Mouse (Mus musculus): Measurements from ENCODE around the gene Fam3b. TPM values are rescaled to one million over a fixed set of nuclear protein-coding genes. Genes with fewer than 3 reads are reported as not detected.

Fam3b gene
- polyA plus RNA-seq, 1 experiment, result 64.5 TPM

GRCm38 (mm10) chr16:97474671-97475070 is 39.9 kb downstream of the Fam3b start:
- Histone ChIP-seq H3K27ac (ENCODE audit: insufficient read depth, low read depth, low read length) (0 out of 2 replicates have a peak overlapping the region, but pooled peaks have one; percentile 69), H3K27me3 (ENCODE audit: control insufficient read depth, insufficient read depth, low read length) (no peaks in the 10 kb centered on the region), H3K4me3 (ENCODE audit: low read depth, low read length) (no peak overlapping the region), H3K4me1 (ENCODE audit: control insufficient read depth, insufficient read depth, insufficient read length, low read length) (peaks cover 30% of the 10 kb centered on the region), H3K36me3 (ENCODE audit: control insufficient read depth, insufficient read depth, low read length) (peaks cover 37% of the 10 kb centered on the region)
- WGBS, result 78% methylated on average over 2 of the region's 2 CpGs
- no peak for TF ChIP-seq CTCF (IDR thresholded peaks at IDR 0.05; ENCODE audit: extremely low read depth, insufficient read length, insufficient replicate concordance, low read depth, low read length)
- TF ChIP-seq POLR2A (IDR thresholded peaks at IDR 0.05; ENCODE audit: low read depth, low read length), result no peak

- 34% methylated on average over 4 of the region's 4 CpGs for WGBS
Observed at GRCm38 (mm10) chr16:97467993-97468791, 46.4 kb downstream of the Fam3b start.

GRCm38 (mm10) chr16:97467472-97467871 is 47.1 kb downstream of the Fam3b start:
- TF ChIP-seq POLR2A (IDR thresholded peaks at IDR 0.05; ENCODE audit: low read depth, low read length), result no peak
- 24% methylated on average over 3 of the region's 3 CpGs for WGBS

More at GRCm38 (mm10) chr16:97467993-97468791, 46.4 kb downstream of the Fam3b start:
- peak overlapping the region; percentile 90 for H3K27ac ChIP-seq (ENCODE audit: insufficient read depth, low read depth, low read length)
- H3K36me3 ChIP-seq (ENCODE audit: control insufficient read depth, insufficient read depth, low read length), result peaks cover 9% of the 10 kb centered on the region
- no peak overlapping the region for H3K4me3 ChIP-seq (ENCODE audit: low read depth, low read length)
- no peaks in the 10 kb centered on the region for H3K27me3 ChIP-seq (ENCODE audit: control insufficient read depth, insufficient read depth, low read length)
- TF ChIP-seq CTCF (IDR thresholded peaks at IDR 0.05; ENCODE audit: extremely low read depth, insufficient read length, insufficient replicate concordance, low read depth, low read length), result no peak
- TF ChIP-seq POLR2A (IDR thresholded peaks at IDR 0.05; ENCODE audit: low read depth, low read length), result no peak
- peaks cover 19% of the 10 kb centered on the region for H3K4me1 ChIP-seq (ENCODE audit: control insufficient read depth, insufficient read depth, insufficient read length, low read length)

GRCm38 (mm10) chr16:97466182-97466957 is 48.2 kb downstream of the Fam3b start:
- no peak overlapping the region for H3K4me3 ChIP-seq (ENCODE audit: low read depth, low read length)
- peaks cover 25% of the 10 kb centered on the region for H3K4me1 ChIP-seq (ENCODE audit: control insufficient read depth, insufficient read depth, insufficient read length, low read length)
- peaks cover 3% of the 10 kb centered on the region; the same call in 1 of the 2 replicates for H3K36me3 ChIP-seq (ENCODE audit: control insufficient read depth, insufficient read depth, low read length)
- no peak overlapping the region for H3K27ac ChIP-seq (ENCODE audit: insufficient read depth, low read depth, low read length)
- H3K27me3 ChIP-seq (ENCODE audit: control insufficient read depth, insufficient read depth, low read length), result no peaks in the 10 kb centered on the region
- WGBS, result 63% methylated on average over 4 of the region's 4 CpGs
- TF ChIP-seq CTCF (IDR thresholded peaks at IDR 0.05; ENCODE audit: extremely low read depth, insufficient read length, insufficient replicate concordance, low read depth, low read length), result no peak
- no peak for TF ChIP-seq POLR2A (IDR thresholded peaks at IDR 0.05; ENCODE audit: low read depth, low read length)

More at GRCm38 (mm10) chr16:97467472-97467871, 47.1 kb downstream of the Fam3b start:
- Histone ChIP-seq H3K36me3 (ENCODE audit: control insufficient read depth, insufficient read depth, low read length) (peaks cover 5% of the 10 kb centered on the region; the same call in 1 of the 2 replicates), H3K4me3 (ENCODE audit: low read depth, low read length) (no peak overlapping the region), H3K27me3 (ENCODE audit: control insufficient read depth, insufficient read depth, low read length) (no peaks in the 10 kb centered on the region), H3K4me1 (ENCODE audit: control insufficient read depth, insufficient read depth, insufficient read length, low read length) (peaks cover 23% of the 10 kb centered on the region), H3K27ac (ENCODE audit: insufficient read depth, low read depth, low read length) (peak overlapping the region; percentile 90)

GRCm38 (mm10) chr16:97462481-97463181 is 52.0 kb downstream of the Fam3b start, which contains the start of gene Mx1:
TSS of gene Mx1 (minus strand) at chr16:97462907.
- H3K4me3 ChIP-seq (ENCODE audit: low read depth, low read length), result no peak within 1 kb of the TSS; the same call in 1 of the 2 replicates
- TF ChIP-seq CTCF (IDR thresholded peaks at IDR 0.05; ENCODE audit: extremely low read depth, insufficient read length, insufficient replicate concordance, low read depth, low read length) (no peak), POLR2A (IDR thresholded peaks at IDR 0.05; ENCODE audit: low read depth, low read length) (no peak)
- no peaks in the 10 kb centered on the region; the same call in 1 of the 2 replicates for H3K36me3 ChIP-seq (ENCODE audit: control insufficient read depth, insufficient read depth, low read length)
- peaks cover 14% of the 10 kb centered on the region for H3K4me1 ChIP-seq (ENCODE audit: control insufficient read depth, insufficient read depth, insufficient read length, low read length)
- H3K27me3 ChIP-seq (ENCODE audit: control insufficient read depth, insufficient read depth, low read length), result no peaks in the 10 kb centered on the region
- no peak within 1 kb of the TSS for H3K27ac ChIP-seq (ENCODE audit: insufficient read depth, low read depth, low read length)
- WGBS, result 14% methylated on average over 4 of the region's 4 CpGs

- Histone ChIP-seq H3K27ac (ENCODE audit: insufficient read depth, low read depth, low read length) (no peak overlapping the region), H3K4me3 (ENCODE audit: low read depth, low read length) (no peak overlapping the region), H3K4me1 (ENCODE audit: control insufficient read depth, insufficient read depth, insufficient read length, low read length) (peaks cover 10% of the 10 kb centered on the region), H3K36me3 (ENCODE audit: control insufficient read depth, insufficient read depth, low read length) (no peaks in the 10 kb centered on the region; the same call in 1 of the 2 replicates), H3K27me3 (ENCODE audit: control insufficient read depth, insufficient read depth, low read length) (no peaks in the 10 kb centered on the region)
- TF ChIP-seq CTCF (IDR thresholded peaks at IDR 0.05; ENCODE audit: extremely low read depth, insufficient read length, insufficient replicate concordance, low read depth, low read length), result no peak
- no peak for TF ChIP-seq POLR2A (IDR thresholded peaks at IDR 0.05; ENCODE audit: low read depth, low read length)
- WGBS, result 80% methylated on average over 2 of the region's 2 CpGs
Observed at GRCm38 (mm10) chr16:97461271-97461670, 53.3 kb downstream of the Fam3b start.
